Mouse (Mus musculus): ENCODE measurements around the gene Atg16l2.

Atg16l2 gene

DNA sequence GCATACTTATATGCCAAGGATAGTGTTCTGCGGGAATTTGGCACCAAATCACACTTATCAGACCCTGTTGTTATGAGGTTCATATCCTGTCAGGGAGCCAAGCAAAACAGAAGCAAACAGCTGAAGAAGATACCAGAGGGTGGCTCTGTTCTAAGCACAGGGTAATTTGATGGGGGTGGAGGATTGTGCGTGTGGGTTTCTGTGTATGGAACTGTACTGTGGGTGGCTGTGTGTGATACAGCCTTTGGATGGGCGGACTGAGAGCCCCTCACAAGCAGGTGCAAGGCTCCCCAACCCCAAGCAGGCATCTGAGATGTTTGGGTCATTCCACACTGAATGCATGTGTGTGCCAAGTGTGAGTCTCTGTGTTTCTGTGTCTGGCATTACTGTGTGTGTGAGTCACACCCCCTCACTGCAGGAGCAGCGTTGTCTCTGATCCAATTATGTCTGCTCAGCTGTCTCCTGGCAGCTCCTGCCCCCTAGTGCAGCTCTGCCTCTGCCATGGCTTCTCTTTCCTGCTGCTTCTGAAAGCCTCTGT lies 26.6 kb upstream of the Atg16l2 start:
- TF ChIP-seq GATA4 (IDR thresholded peaks at IDR 0.05; ENCODE audit: insufficient replicate concordance, low read length): no peak

GRCm38 (mm10) chr7:101327786-101328185 lies 25.7 kb upstream of the Atg16l2 start:
- TF ChIP-seq GATA4 (IDR thresholded peaks at IDR 0.05; ENCODE audit: insufficient replicate concordance, low read length): no peak

DNA sequence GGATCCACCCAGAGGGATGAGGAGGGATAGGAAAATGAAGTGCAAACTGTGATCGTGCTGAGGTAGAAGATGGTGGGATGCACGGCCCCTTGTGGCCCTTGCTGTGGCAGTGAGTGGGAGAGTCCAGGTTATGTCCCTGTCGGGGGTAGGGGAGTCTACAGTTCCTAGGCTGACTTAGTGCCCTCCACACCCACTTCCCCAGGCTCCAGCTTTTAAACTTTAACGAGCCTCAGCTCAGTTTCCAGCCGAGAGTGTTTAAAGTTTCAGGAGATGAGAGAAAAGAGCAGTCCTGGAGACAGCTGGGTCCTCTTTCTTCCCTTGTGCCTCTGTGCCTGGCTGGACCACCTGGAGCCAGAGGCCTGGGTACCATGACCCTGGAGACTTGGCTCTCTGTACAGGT lies 25.2 kb upstream of the Atg16l2 start:
- no peak for TF ChIP-seq GATA4 (IDR thresholded peaks at IDR 0.05; ENCODE audit: insufficient replicate concordance, low read length)

- TF ChIP-seq GATA4 (IDR thresholded peaks at IDR 0.05; ENCODE audit: insufficient replicate concordance, low read length): no peak; the same call in 1 of the 2 replicates
These were observed 24.0 kb upstream of the Atg16l2 start for GRCm38 (mm10) chr7:101326006-101326405.

DNA sequence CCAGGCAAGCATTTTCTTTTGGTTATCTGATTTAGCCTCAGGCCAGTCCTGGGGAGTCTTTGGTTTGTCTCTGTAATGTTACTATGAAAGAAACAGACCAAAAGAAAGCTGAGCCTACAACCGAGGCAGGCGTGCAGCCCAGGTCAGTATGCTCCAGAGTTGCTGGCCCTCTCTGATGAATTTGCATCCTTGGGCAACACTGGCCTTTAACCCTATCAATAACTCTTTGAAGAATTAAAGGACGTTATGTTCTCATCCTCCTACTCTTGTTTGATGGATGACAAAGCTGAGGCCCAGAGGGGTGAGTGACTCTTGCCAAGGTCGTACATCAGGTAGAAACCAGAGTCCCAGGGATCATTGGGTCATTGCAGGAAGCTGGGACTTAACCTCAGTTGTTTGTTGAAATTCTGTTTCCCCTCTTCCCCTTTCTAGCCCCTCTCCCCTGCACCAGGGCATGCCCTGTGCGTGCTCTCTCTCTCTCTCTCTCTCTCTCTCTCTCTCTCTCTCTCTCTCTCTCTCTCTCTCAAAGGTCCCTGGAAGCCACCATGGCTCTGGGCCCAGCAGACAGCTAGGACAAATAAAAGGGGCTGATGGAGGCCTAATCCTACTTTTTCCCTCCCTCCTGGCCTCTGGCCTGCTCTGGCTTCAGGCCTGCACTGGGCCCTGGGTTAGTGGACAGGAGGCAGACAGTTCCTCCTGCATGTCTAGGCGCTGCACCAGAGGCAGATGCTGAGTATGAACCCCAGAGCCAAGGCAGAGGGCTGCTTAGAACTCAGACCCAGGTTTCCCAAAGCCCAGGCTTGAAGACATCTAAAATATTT lies 22.3 kb upstream of the Atg16l2 start:
- TF ChIP-seq GATA4 (IDR thresholded peaks at IDR 0.05; ENCODE audit: insufficient replicate concordance, low read length): no peak

DNA sequence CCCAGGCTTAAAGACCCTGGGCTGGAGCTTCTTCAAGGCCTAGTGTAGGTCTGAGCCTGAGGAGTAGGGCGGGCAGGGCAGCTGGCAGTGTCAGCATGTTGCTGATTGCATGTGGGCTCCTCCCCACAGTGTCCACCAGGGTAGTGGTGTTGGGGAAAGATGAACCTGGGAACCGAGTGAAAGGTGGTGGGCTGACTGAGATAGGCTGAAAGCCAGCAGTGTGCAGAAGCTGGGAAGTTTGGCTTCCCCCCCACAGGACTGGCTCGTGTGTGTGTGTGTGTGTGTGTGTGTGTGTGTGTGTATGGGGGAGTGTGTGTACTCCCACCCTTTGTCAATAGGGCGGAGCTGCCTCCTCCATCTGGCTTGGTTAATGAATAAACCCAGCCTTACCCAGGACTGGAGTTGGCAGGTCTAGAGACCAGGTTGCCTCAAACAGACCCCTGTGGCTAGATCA lies 21.1 kb upstream of the Atg16l2 start:
- TF ChIP-seq GATA4 (IDR thresholded peaks at IDR 0.05; ENCODE audit: insufficient replicate concordance, low read length): peak; percentile 91

DNA sequence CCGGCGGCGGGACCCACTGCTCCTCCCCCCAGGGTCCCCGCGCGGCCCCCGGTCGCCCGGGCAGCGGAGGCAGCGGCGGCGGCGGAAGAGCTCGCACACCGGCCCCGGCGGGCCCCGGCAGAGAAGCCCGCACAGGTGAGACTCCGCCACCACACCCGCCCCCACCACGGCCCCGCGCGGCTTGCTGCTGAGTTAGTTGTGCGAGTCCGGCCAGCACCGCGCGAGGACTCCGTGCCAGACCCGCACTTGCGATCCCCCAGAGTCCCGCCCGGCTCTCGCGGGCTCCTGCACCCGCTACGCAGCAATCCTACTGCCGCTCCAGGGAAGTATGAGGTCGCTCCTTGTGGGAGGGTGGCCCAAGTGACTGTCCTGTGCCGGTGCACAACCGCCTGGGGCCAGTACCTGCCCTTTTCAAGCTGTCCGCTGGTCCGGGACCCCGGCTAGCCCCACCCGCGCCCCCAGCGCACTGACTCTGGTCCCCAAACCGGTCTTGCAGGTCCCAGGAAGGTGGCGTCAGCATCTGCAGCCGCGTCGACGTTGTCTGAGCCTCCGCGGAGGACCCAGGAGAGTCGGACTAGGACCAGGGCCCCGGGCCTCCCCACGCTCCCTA lies 19.3 kb upstream of the Atg16l2 start:
- no peak for TF ChIP-seq GATA4 (IDR thresholded peaks at IDR 0.05; ENCODE audit: insufficient replicate concordance, low read length)

GRCm38 (mm10) chr7:101320399-101321217 lies 18.6 kb upstream of the Atg16l2 start:
- TF ChIP-seq GATA4 (IDR thresholded peaks at IDR 0.05; ENCODE audit: insufficient replicate concordance, low read length): no peak

GRCm38 (mm10) chr7:101319796-101320195 lies 17.7 kb upstream of the Atg16l2 start:
- no peak for TF ChIP-seq GATA4 (IDR thresholded peaks at IDR 0.05; ENCODE audit: insufficient replicate concordance, low read length)

GRCm38 (mm10) chr7:101318848-101319247 lies 16.8 kb upstream of the Atg16l2 start:
- no peak for TF ChIP-seq GATA4 (IDR thresholded peaks at IDR 0.05; ENCODE audit: insufficient replicate concordance, low read length)

DNA sequence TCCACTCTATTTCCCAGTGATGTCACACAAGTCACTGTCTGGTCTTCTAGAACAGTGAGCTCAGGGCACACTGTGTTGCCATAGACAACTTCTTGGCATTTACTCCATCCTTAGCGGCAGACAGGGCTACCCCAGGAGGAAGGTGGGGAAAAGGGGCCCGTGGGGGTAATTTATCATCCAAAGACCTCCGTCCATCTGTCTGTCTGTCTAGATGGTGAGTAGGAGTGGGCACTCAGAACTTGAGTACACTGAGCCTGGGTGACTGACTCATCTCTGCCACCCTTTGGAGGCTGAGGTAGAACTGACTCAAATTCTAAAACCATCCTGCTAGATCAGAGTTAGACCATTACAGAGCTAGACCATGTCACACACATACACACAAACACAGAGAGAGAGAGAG lies 15.0 kb upstream of the Atg16l2 start, which contains the start of gene Stard10:
Gene Stard10, plus strand, starts transcription at position 73 of the 400 bp plus-strand sequence.
- TF ChIP-seq GATA4 (IDR thresholded peaks at IDR 0.05; ENCODE audit: insufficient replicate concordance, low read length): no peak

- TF ChIP-seq GATA4 (IDR thresholded peaks at IDR 0.05; ENCODE audit: insufficient replicate concordance, low read length): no peak
These were observed 14.5 kb upstream of the Atg16l2 start for GRCm38 (mm10) chr7:101316591-101317001.

GRCm38 (mm10) chr7:101315699-101316098 lies 13.6 kb upstream of the Atg16l2 start:
- no peak for TF ChIP-seq GATA4 (IDR thresholded peaks at IDR 0.05; ENCODE audit: insufficient replicate concordance, low read length)

- TF ChIP-seq GATA4 (IDR thresholded peaks at IDR 0.05; ENCODE audit: insufficient replicate concordance, low read length): no peak
These were observed 12.3 kb upstream of the Atg16l2 start for GRCm38 (mm10) chr7:101314396-101314795.

DNA sequence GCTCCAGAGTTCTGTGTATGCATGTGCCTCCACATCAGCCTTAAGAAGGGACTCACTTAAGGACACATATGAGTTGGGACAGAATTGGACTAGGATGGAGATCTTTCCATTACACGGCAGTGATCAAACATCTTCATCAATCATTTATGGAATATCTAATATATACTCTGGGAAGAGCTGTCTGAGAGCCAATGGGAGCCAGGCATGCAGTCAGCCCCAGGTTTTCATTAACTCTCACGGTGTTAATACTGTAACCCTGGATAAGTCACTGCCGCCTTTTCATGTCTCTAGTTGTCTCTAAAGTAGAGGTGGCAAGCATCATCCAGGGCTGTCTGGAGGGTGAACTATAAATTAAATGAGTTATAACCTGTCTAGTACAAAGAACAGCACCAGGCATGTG lies 11.0 kb upstream of the Atg16l2 start:
- TF ChIP-seq GATA4 (IDR thresholded peaks at IDR 0.05; ENCODE audit: insufficient replicate concordance, low read length): no peak
